Mouse (Mus musculus): ENCODE results near the gene Elf1. TPM values are rescaled to one million over a fixed set of nuclear protein-coding genes. Genes with fewer than 3 reads are reported as not detected.
A peak's percentile ranks its signal among the peaks of the same experiment; 100 is the strongest.

Elf1 gene
- total and polyA plus RNA-seq, 3 experiments = 21.5 to 43.1 (median 24.2) TPM

- H3K36me3 ChIP-seq (ENCODE audit: control insufficient read depth in 1 of 2, insufficient read depth in 2 of 2, low read length in 2 of 2) = peaks cover 0 to 26% of the 10 kb centered on the region in 2 experiments; a peak in 2 of 4 replicates
- DNase-seq (ENCODE audit: low read depth, low spot score) = peak; percentile 94
- H3K79me2 ChIP-seq (ENCODE audit: control insufficient read depth, insufficient read depth, low read length, poor library complexity) = peaks cover 33% of the 10 kb centered on the region
- peaks cover 11 to 12% of the 10 kb centered on the region in 2 experiments for H3K4me1 ChIP-seq (ENCODE audit: control insufficient read depth in 1 of 2, insufficient read depth in 2 of 2, low read length in 2 of 2)
- peak overlapping the region; percentile 97 for H3K27ac ChIP-seq (ENCODE audit: control insufficient read depth, low read depth, low read length)
- no peaks in the 10 kb centered on the region for H3K9me3 ChIP-seq (replicated peaks; ENCODE audit: insufficient read depth, low read length)
- peak overlapping the region; percentile 74 to 94 for H3K4me3 ChIP-seq (ENCODE audit: control insufficient read depth in 1 of 2, insufficient read depth in 1 of 2, low read depth in 2 of 2, low read length in 2 of 2)
- peak overlapping the region; percentile 84 for H3K9ac ChIP-seq (ENCODE audit: control insufficient read depth, low read depth, low read length, poor library complexity, severe bottlenecking)
- no peaks in the 10 kb centered on the region for H3K27me3 ChIP-seq (ENCODE audit: control insufficient read depth in 1 of 2, insufficient read depth in 2 of 2, low read length in 2 of 2)
- TF ChIP-seq ZMIZ1 (IDR thresholded peaks at IDR 0.05; ENCODE audit: low read depth, low read length) (peak; percentile 71), GABPA (IDR thresholded peaks at IDR 0.05; ENCODE audit: low read depth, low read length) (no peak), ZC3H11A (IDR thresholded peaks at IDR 0.05; ENCODE audit: low read depth, low read length) (no peak), TBP (IDR thresholded peaks at IDR 0.05; ENCODE audit: low read depth, low read length) (peak; percentile 94), ZNF384 (IDR thresholded peaks at IDR 0.05; ENCODE audit: low read depth, low read length) (no peak), KAT2A (conservative IDR thresholded peaks at IDR 0.05; ENCODE audit: low read depth, low read length) (no peak), MEF2A (IDR thresholded peaks at IDR 0.05; ENCODE audit: extremely low read depth, insufficient replicate concordance, low read depth, low read length, poor library complexity, severe bottlenecking) (no peak), MAFK (IDR thresholded peaks at IDR 0.05; ENCODE audit: borderline replicate concordance, low read depth, low read length) (no peak), MYB (IDR thresholded peaks at IDR 0.05; ENCODE audit: low read depth, low read length) (no peak), MAX (IDR thresholded peaks at IDR 0.05; ENCODE audit: low read length) (peak; percentile 37; the same call in 1 of the 2 replicates), MXI1 (IDR thresholded peaks at IDR 0.05; ENCODE audit: low read depth, low read length) (peak; percentile 91), TAL1 (IDR thresholded peaks at IDR 0.05; ENCODE audit: low read length) (no peak), ETS1 (IDR thresholded peaks at IDR 0.05; ENCODE audit: low read depth, low read length) (peak; percentile 73), USF1 (IDR thresholded peaks at IDR 0.05; ENCODE audit: low read depth, low read length) (peak; percentile 76), NRF1 (IDR thresholded peaks at IDR 0.05; ENCODE audit: insufficient read depth, low read depth, low read length, poor library complexity, severe bottlenecking) (no peak), RAD21 (IDR thresholded peaks at IDR 0.05; ENCODE audit: low read depth, low read length) (no peak), TCF12 (IDR thresholded peaks at IDR 0.05; ENCODE audit: low read depth, low read length) (peak; percentile 68), EP300 (IDR thresholded peaks at IDR 0.05; ENCODE audit: low read depth in 1 of 2, low read length in 2 of 2) (peak; percentile 40 to 69), JUND (IDR thresholded peaks at IDR 0.05; ENCODE audit: low read depth, low read length) (peak; percentile 85), GATA1 (IDR thresholded peaks at IDR 0.05; ENCODE audit: low read depth, low read length) (0 out of 2 replicates have a peak, but pooled peaks have one; percentile 41), ELF1 (IDR thresholded peaks at IDR 0.05; ENCODE audit: low read depth, low read length) (no peak; the same call in 1 of the 2 replicates), CHD1 (IDR thresholded peaks at IDR 0.05; ENCODE audit: low read depth, low read length) (peak; percentile 89), POLR2AphosphoS2 (IDR thresholded peaks at IDR 0.05; ENCODE audit: low read length) (peak; percentile 75), ZKSCAN1 (IDR thresholded peaks at IDR 0.05; ENCODE audit: low read depth, low read length) (no peak), MAZ (IDR thresholded peaks at IDR 0.05; ENCODE audit: low read depth, low read length) (peak; percentile 68; the same call in 1 of the 2 replicates), BHLHE40 (IDR thresholded peaks at IDR 0.05; ENCODE audit: borderline replicate concordance, low read depth, low read length) (no peak), POLR2A (IDR thresholded peaks at IDR 0.05; ENCODE audit: control insufficient read depth in 1 of 2, insufficient read depth in 1 of 2, low read depth in 1 of 2, low read length in 2 of 2, poor library complexity in 1 of 2) (peak; percentile 36 to 81; a peak in 2 of 4 replicates), RCOR1 (IDR thresholded peaks at IDR 0.05; ENCODE audit: low read depth, low read length) (0 out of 2 replicates have a peak, but pooled peaks have one; percentile 54), CTCF (IDR thresholded peaks at IDR 0.05 in 2 of 3, conservative IDR thresholded peaks at IDR 0.05 in 1 of 3; ENCODE audit: control insufficient read depth in 1 of 3, insufficient read depth in 1 of 3, low read depth in 2 of 3, low read length in 3 of 3, poor library complexity in 1 of 3, severe bottlenecking in 1 of 3) (no peak), POLR2AphosphoS5 (IDR thresholded peaks at IDR 0.05; ENCODE audit: borderline replicate concordance, low read depth, low read length) (peak; percentile 39; the same call in 1 of the 2 replicates), E2F4 (IDR thresholded peaks at IDR 0.05; ENCODE audit: borderline replicate concordance, low read depth, low read length) (0 out of 2 replicates have a peak, but pooled peaks have one; percentile 26), CHD2 (IDR thresholded peaks at IDR 0.05; ENCODE audit: low read length) (no peak), MYC (IDR thresholded peaks at IDR 0.05; ENCODE audit: low read depth, low read length) (peak; percentile 86), NELFE (IDR thresholded peaks at IDR 0.05; ENCODE audit: low read depth, low read length) (peak; percentile 82), UBTF (IDR thresholded peaks at IDR 0.05; ENCODE audit: borderline replicate concordance, insufficient read depth, low read depth, low read length) (no peak), HCFC1 (IDR thresholded peaks at IDR 0.05; ENCODE audit: low read depth, low read length) (peak; percentile 53)
Observed at GRCm38 (mm10) chr14:79515511-79516242, 34.7 kb downstream of the Elf1 start.

Data from MEL (cell line).